Mouse (Mus musculus) intestine, embryonic 14.5 days (tissue): ENCODE measurements around the gene Tapt1. TPM values are rescaled to one million over a fixed set of nuclear protein-coding genes. Genes with fewer than 3 reads are reported as not detected.

ENCODE experiments used
- ATAC-seq: fragments of 200-750 bp; cut with Nextera tagmentation; replicated peaks from 2 replicates; pipeline ENCODE4 v1.8.0; 2017; ENCODE audit warnings: low read depth, moderate number of reproducible peaks, moderate TSS enrichment, moderate library complexity; ENCODE audit not compliant: low FRiP score, low TSS enrichment
- DNase-seq: peaks from one replicate; pipeline ENCODE4 v3.0.0-alpha.2; 2018; ENCODE audit warnings: low spot score
- H3K27ac ChIP-seq: fragments of 300-500 bp; sonication (generic); 2 replicates; pipeline ENCODE4 v1.5.1; 2014; ENCODE audit warnings: low read depth, mild to moderate bottlenecking, control low read depth
- H3K27me3 ChIP-seq: fragments of 300-500 bp; sonication (generic); replicated peaks from 2 replicates; pipeline ENCODE4 v1.6.1; 2014; ENCODE audit warnings: low read length, control low read depth; ENCODE audit not compliant: control insufficient read depth, insufficient read depth
- H3K36me3 ChIP-seq: fragments of 300-500 bp; sonication (generic); 2 replicates; pipeline ENCODE4 v1.6.1; 2014; ENCODE audit warnings: low read length, control low read depth; ENCODE audit not compliant: control insufficient read depth, insufficient read depth
- H3K4me1 ChIP-seq: fragments of 300-500 bp; sonication (generic); replicated peaks from 2 replicates; pipeline ENCODE4 v1.6.1; 2014; ENCODE audit warnings: low read length, control low read depth, mixed read lengths; ENCODE audit not compliant: control insufficient read depth, insufficient read depth
- H3K4me2 ChIP-seq: fragments of 300-500 bp; sonication (generic); 2 replicates; pipeline ENCODE4 v1.6.1; 2014; ENCODE audit warnings: low read length
- H3K4me3 ChIP-seq: fragments of 300-500 bp; sonication (generic); 2 replicates; pipeline ENCODE4 v1.5.1; 2014; ENCODE audit warnings: low read depth, low read length, control low read depth, mixed read lengths
- H3K9ac ChIP-seq: fragments of 300-500 bp; sonication (generic); 2 replicates; pipeline ENCODE4 v1.6.1; 2014; ENCODE audit warnings: mild to moderate bottlenecking, low read length
- H3K9me3 ChIP-seq: fragments of 300-500 bp; sonication (generic); 2 replicates; pipeline ENCODE4 v1.6.1; 2016; ENCODE audit warnings: low read length, control low read depth; ENCODE audit not compliant: control insufficient read depth
- WGBS: fragments of 180-500 bp; shearing (Covaris S2); extraction: QIAGEN DNeasy Blood & Tissue Kit; methylation state at CpG from one replicate; pipeline ENCODE4 v1.1.7; 2014; 5-methylcytosine and 5-hydroxymethylcytosine counted together
- polyA plus RNA-seq: library from polyadenylated mRNA; unstranded; fragments of >200 nt; fragmentation: Nextera tagmentation; extraction: Ambion mirVana; gene quantifications from 2 replicates; pipeline ENCODE4 v1.2.1, GENCODE M21; 2014

The Tapt1 gene
- polyA plus RNA-seq, 1 experiment from 2014 or later: 28.1 TPM

DNA sequence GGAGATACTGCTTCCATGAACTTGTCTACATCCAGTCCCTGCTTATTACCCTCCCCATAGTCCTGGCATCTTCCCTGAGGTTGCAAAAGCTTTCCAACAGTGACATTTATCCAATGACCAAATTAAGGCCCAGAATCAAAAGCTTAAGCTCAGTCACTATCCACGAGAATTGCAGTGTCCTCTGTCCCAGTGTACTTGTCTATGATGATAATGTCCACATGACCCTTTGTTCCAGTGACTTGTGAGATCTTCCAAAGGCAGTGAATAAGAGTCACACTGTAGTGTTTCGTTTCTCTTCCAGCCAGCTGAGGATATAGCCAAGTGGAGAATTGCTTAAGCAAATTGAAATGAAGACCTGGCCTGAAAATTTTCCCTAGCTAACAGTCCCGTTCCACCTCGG lies 16.4 kb upstream of the Tapt1 start:
- H3K4me1 ChIP-seq: no peaks in the 10 kb centered on the region
- 0 out of 2 replicates have a peak, but pooled peaks cover 2% of the 10 kb centered on the region for H3K9me3 ChIP-seq
- no peak for DNase-seq
- ATAC-seq: no peak
- WGBS: 86% methylated on average over 4 of the region's 4 CpGs
- no peaks in the 10 kb centered on the region for H3K27me3 ChIP-seq
- no peak overlapping the region for H3K4me3 ChIP-seq
- H3K36me3 ChIP-seq: no peaks in the 10 kb centered on the region
- no peak overlapping the region for H3K4me2 ChIP-seq
- H3K9ac ChIP-seq: no peak overlapping the region
- no peak overlapping the region for H3K27ac ChIP-seq

DNA sequence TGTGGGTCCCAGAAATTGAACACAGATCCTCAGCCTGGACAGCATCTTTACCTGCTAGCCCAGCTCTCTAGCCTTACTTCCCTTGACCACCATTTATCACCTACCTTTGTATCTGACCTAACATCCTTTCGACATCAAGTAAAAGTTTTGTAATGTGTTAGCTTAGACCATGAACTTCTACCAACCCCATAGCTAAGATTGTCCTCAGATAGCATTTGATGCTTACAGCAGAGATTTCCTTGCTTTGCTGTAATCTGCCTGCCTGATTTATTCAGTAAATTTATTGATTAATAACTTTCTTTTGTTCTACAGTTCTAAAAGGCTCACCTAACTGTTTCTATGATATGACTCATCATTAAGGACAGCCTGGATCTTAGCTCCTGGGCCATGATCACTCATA lies 15.3 kb upstream of the Tapt1 start:
- no peak overlapping the region for H3K9ac ChIP-seq

DNA sequence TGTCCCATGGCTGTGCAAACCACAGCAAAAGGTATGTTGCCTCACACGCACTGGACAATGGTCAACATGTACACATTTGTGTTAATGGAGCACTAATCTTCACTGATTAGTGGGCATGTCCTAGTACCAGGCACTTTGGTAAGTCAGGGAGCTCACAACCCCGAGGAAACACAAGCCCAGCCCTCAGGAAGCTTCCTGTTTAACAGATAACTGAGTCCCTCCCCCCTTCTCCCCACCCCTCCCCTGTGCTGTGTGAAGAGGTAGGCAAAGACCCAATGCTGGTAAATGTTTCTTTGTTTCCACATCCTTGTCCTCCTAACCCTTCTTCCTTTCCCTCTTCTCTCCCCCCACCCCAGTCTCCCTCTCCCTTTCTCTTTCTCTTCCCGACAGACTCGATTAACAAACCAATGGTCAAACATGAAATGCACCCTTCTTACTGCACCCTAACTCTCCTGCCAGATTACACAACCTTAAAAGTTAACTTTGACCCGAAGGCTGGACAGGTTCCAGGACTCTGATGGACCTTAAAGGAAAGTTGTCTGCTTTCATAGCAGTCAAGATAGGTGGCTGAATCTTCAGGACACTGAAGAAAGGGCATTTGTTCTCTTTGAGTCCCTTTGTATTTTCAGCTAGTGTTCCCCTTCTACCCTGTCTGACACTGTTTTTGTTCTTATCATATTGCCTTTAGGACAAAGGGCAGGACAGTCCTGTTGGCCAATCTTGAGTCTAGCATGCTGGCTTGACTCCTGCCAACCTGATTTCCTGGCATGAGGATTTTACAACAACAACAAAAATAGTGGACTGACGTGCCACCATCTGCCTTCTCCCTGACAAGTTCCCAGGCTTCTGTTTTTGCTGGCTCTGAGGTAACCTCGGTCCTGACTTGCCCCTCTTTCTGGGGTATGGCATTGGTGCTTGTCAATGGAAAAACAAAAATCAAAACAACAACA lies 13.0 kb upstream of the Tapt1 start:
- H3K36me3 ChIP-seq: no peaks in the 10 kb centered on the region
- H3K4me1 ChIP-seq: no peaks in the 10 kb centered on the region
- WGBS: 60% methylated on average over 7 of the region's 7 CpGs
- no peaks in the 10 kb centered on the region for H3K27me3 ChIP-seq
- no peak overlapping the region for H3K4me2 ChIP-seq
- no peaks in the 10 kb centered on the region for H3K9me3 ChIP-seq
- no peak overlapping the region for H3K27ac ChIP-seq
- H3K4me3 ChIP-seq: no peak overlapping the region
- ATAC-seq (no peak), DNase-seq (no peak)
- H3K9ac ChIP-seq: no peak overlapping the region

More for the DNA sequence above, 15.3 kb upstream of the Tapt1 start:
- no peak for DNase-seq
- no peaks in the 10 kb centered on the region for H3K4me1 ChIP-seq
- WGBS: 97% methylated on average over 1 of the region's 1 CpGs
- no peaks in the 10 kb centered on the region for H3K36me3 ChIP-seq
- H3K4me3 ChIP-seq: no peak overlapping the region
- no peak overlapping the region for H3K4me2 ChIP-seq
- H3K27me3 ChIP-seq: no peaks in the 10 kb centered on the region
- no peak overlapping the region for H3K27ac ChIP-seq
- no peak for ATAC-seq
- no peaks in the 10 kb centered on the region for H3K9me3 ChIP-seq

DNA sequence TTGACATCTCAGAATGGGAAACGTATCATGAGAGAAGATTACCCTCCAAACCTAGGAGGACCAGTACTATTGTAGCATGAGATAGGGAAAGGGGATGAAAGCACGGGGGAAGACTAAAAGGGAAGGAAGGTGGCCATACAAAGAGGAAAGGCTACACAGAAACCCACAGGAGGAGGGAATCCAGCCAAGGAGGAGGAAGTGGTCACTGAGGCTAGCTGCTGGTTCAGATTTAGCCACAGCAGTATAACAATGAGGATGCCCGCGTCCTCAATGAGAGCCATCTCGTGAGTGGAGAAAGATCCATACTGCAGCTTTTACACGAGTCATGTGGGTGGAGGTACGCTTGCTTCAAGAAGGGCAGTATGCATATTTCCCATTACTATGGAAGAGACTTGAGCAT lies 11.8 kb upstream of the Tapt1 start:
- Histone ChIP-seq H3K4me2 (no peak overlapping the region), H3K27ac (no peak overlapping the region), H3K9ac (no peak overlapping the region), H3K27me3 (no peaks in the 10 kb centered on the region), H3K4me1 (no peaks in the 10 kb centered on the region), H3K9me3 (no peaks in the 10 kb centered on the region), H3K36me3 (no peaks in the 10 kb centered on the region), H3K4me3 (no peak overlapping the region)
- 89% methylated on average over 7 of the region's 7 CpGs for WGBS
- no peak for DNase-seq
- no peak for ATAC-seq

DNA sequence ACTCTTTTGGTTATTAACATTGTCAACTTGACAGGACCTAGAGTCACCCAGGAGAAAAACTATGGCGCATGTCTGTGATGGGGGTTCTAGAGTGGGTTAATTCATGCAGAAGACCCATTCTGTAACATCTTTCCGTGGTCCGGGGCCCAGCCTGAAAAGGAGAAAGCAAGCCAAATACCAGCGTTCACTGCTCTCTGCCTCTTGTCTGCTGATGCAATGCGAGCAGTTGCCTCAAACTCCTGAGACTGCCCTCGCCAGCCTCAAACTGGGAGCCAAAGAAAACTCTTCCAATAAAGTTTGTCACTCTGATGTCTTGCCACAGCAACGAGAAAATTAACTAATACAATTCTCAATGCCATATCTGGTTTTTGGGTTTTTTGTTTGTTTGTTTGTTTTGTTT lies 8.2 kb upstream of the Tapt1 start:
- H3K4me2 ChIP-seq: no peak overlapping the region
- 91% methylated on average over 7 of the region's 7 CpGs for WGBS
- DNase-seq (no peak), ATAC-seq (no peak)
- no peaks in the 10 kb centered on the region for H3K4me1 ChIP-seq
- H3K4me3 ChIP-seq: no peak overlapping the region
- no peak overlapping the region for H3K9ac ChIP-seq
- no peaks in the 10 kb centered on the region for H3K27me3 ChIP-seq
- H3K36me3 ChIP-seq: no peaks in the 10 kb centered on the region
- H3K27ac ChIP-seq: no peak overlapping the region
- no peaks in the 10 kb centered on the region for H3K9me3 ChIP-seq

DNA sequence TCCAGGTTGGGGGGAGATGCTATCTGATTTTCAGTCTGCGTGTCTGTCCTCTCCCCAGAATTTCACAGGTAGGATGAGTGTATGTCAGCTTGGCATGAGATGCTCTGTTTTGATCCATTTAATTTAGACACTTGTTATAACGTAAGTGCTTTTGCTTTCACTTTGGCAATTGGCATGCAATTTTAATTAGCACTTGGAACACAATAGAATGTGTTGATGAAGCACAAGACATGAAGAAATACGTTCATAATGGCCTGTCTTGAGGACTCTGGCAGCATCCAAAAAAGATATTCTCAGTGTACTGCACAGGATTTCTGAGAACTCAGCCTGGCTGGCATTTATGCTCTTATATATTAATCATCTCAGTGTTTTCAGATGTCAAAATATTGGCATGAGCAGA lies 7.5 kb upstream of the Tapt1 start:
- DNase-seq (no peak), ATAC-seq (no peak)
- no peak overlapping the region for H3K9ac ChIP-seq
- WGBS: 94% methylated on average over 3 of the region's 3 CpGs
- H3K36me3 ChIP-seq: no peaks in the 10 kb centered on the region
- no peaks in the 10 kb centered on the region for H3K9me3 ChIP-seq
- H3K4me1 ChIP-seq: no peaks in the 10 kb centered on the region
- no peaks in the 10 kb centered on the region for H3K27me3 ChIP-seq
- no peak overlapping the region for H3K27ac ChIP-seq
- no peak overlapping the region for H3K4me3 ChIP-seq
- H3K4me2 ChIP-seq: no peak overlapping the region

DNA sequence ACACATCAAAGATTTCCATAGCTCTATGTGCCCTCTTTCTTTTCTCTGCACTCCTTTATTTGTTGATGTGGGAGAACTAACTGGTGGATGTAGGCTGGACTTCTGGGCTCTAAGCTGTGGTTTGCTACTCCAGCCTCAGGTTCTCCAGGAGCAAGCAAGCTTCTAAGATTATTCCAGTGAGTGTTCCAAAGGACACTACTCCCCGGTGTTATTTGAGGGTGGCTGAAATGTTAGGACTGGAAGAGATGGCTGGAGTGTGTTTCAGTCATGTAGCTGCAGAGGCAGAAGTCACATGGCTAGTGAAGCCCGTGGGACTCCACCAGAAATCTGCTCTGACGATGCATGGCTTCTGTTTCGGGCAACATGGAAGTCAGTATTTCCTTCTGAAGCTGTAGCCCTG lies 2.3 kb upstream of the Tapt1 start:
- DNase-seq (no peak), ATAC-seq (no peak)
- Histone ChIP-seq H3K4me3 (no peak overlapping the region), H3K4me2 (no peak overlapping the region), H3K4me1 (peaks cover 14% of the 10 kb centered on the region), H3K36me3 (no peaks in the 10 kb centered on the region), H3K27me3 (no peaks in the 10 kb centered on the region), H3K9me3 (no peaks in the 10 kb centered on the region), H3K27ac (no peak overlapping the region), H3K9ac (no peak overlapping the region)
- WGBS: 78% methylated on average over 4 of the region's 4 CpGs

DNA sequence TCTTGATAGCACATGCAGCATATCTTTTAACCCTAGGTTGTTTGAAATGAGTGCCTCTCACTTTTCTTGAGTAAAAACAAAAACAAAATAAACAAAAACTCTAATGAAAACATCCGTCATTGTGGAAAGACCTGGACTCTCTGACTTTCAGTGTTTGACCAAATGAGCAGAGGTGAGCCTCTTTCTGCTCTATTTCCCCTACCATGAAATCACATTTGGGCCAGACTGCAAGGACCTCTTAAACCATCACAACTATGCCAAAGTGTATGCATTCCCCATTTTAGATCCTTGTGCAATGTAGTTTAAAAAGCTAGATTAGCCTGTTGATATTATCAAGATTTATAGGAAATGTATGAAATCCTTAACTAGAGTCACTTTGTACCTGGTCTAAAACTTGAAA lies 1.9 kb upstream of the Tapt1 start:
- no peak overlapping the region for H3K4me2 ChIP-seq
- WGBS: 59% methylated on average over 1 of the region's 1 CpGs
- no peaks in the 10 kb centered on the region for H3K27me3 ChIP-seq
- ATAC-seq (no peak), DNase-seq (no peak)
- H3K36me3 ChIP-seq: 0 out of 2 replicates have a peak, but pooled peaks cover 2% of the 10 kb centered on the region
- H3K27ac ChIP-seq: no peak overlapping the region
- no peaks in the 10 kb centered on the region for H3K9me3 ChIP-seq
- H3K4me1 ChIP-seq: peaks cover 19% of the 10 kb centered on the region
- no peak overlapping the region for H3K9ac ChIP-seq
- no peak overlapping the region for H3K4me3 ChIP-seq

DNA sequence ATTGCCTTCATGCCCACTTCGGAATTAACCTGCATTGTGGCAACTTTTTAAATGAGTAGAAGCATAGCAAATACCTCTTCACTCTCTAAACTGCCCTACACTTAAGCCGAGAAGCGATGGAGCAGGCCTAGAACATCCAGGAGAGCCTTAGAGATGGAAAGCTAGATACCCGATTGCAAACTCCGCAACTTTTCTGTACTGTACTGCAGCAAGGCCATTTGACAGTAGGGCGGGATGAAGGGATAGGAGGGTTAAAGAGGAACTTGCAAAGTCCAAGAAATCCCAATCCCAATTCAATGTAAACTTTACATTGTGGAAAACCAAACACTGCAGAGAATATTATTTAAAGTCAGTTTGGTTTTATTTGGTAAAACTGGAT lies 1.0 kb upstream of the Tapt1 start:
- ATAC-seq: no peak
- Histone ChIP-seq H3K27me3 (no peaks in the 10 kb centered on the region), H3K4me1 (peaks cover 19% of the 10 kb centered on the region), H3K4me2 (peak overlapping the region; percentile 77), H3K36me3 (0 out of 2 replicates have a peak, but pooled peaks cover 6% of the 10 kb centered on the region), H3K9me3 (no peaks in the 10 kb centered on the region), H3K27ac (peak overlapping the region; percentile 86), H3K4me3 (peak overlapping the region; percentile 90), H3K9ac (peak overlapping the region; percentile 93)
- 8% methylated on average over 6 of the region's 6 CpGs for WGBS
- no peak for DNase-seq
